In genomic region chr7:126289371-126289770, GRCm38 (mm10) we compare ENCODE assay signal across 23 mouse cellular contexts. TPM values are rescaled to one million over a fixed set of nuclear protein-coding genes. Genes with fewer than 3 reads are reported as not detected.
DNase-seq lines count a peak whose midpoint lies in the region; ATAC-seq lines count a peak whose summit lies in the region.
"Had no signal": no experiment of that assay in that cellular context is flagged by ENCODE, and none has a peak within 500 bp of the region (broad histone marks: within the 10 kb centered on the region; RNA-seq: fewer than 3 reads in every experiment).

No protein-coding gene starts in this region.

- no peak for ATAC-seq in hindbrain, embryonic 12.5 days (ENCODE audit: low FRiP score)
- ATAC-seq in hindbrain, embryonic 16.5 days = no peak
- ATAC-seq: liver, postnatal 0 days; lung, postnatal 0 days had no signal

- H3K36me3 ChIP-seq in hindbrain, embryonic 12.5 days = peaks cover 75% of the 10 kb centered on the region
- peaks cover 32% of the 10 kb centered on the region for H3K36me3 ChIP-seq in hindbrain, embryonic 16.5 days (ENCODE audit: control insufficient read depth, insufficient read depth, low read length)

- no peak overlapping the region for H3K9ac ChIP-seq in hindbrain, embryonic 12.5 days
- no peak overlapping the region for H3K9ac ChIP-seq in hindbrain, embryonic 16.5 days (ENCODE audit: low read depth, low read length)
- H3K9ac ChIP-seq: kidney, embryonic 15.5 days; liver, postnatal 0 days; neural tube, embryonic 15.5 days had no signal

- H3K27ac ChIP-seq in hindbrain, embryonic 12.5 days = no peak overlapping the region; the same call in 1 of the 2 replicates
- H3K27ac ChIP-seq in hindbrain, embryonic 16.5 days (ENCODE audit: low read depth, low read length) = no peak overlapping the region
- H3K27ac ChIP-seq: kidney, embryonic 15.5 days; macrophage; neural tube, embryonic 15.5 days; stomach, postnatal 0 days had no signal

- WGBS in hindbrain, embryonic 12.5 days = 74% methylated on average over 7 of the region's 7 CpGs
- WGBS in hindbrain, embryonic 16.5 days = 57% methylated on average over 7 of the region's 7 CpGs

- H3K4me1 ChIP-seq in hindbrain, embryonic 12.5 days = peaks cover 65% of the 10 kb centered on the region
- H3K4me1 ChIP-seq in hindbrain, embryonic 16.5 days (ENCODE audit: control insufficient read depth, insufficient read depth, low read depth, low read length) = peaks cover 44% of the 10 kb centered on the region

- no peak overlapping the region for H3K4me3 ChIP-seq in hindbrain, embryonic 12.5 days
- H3K4me3 ChIP-seq in hindbrain, embryonic 16.5 days (ENCODE audit: low read length) = no peak overlapping the region
- H3K4me3 ChIP-seq: kidney, embryonic 15.5 days; neural tube, embryonic 15.5 days had no signal

- DNase-seq in layer of hippocampus, postnatal 10 days (ENCODE audit: low spot score in 2 of 2) = peak; percentile 3 to 11
- DNase-seq in layer of hippocampus, postnatal 36 days = no peak
- peak; percentile 27 for DNase-seq in CD4-positive helper T cell, adult 2 months (ENCODE audit: low read depth, low spot score)
- peak; percentile 20 for DNase-seq in induced T-regulatory cell, adult 2 months (ENCODE audit: low read depth)
- no peak for DNase-seq in liver
- DNase-seq: adrenal gland, adult 2 months; cerebellum, postnatal 14 days; gastrocnemius, postnatal 10 days; kidney, adult 11 months; kidney, postnatal 36 days; liver, postnatal 0 days; right cerebral cortex, adult 18-20 months; right cerebral cortex, postnatal 4 days had no signal

- 0 out of 2 replicates have a peak overlapping the region, but pooled peaks have one; percentile 3 for H3K4me2 ChIP-seq in hindbrain, embryonic 12.5 days (replicated peaks)
- no peak overlapping the region for H3K4me2 ChIP-seq in hindbrain, embryonic 16.5 days (ENCODE audit: low read length)
- H3K4me2 ChIP-seq: heart, embryonic 11.5 days; kidney, embryonic 15.5 days; liver, embryonic 11.5 days; neural tube, embryonic 15.5 days had no signal

- H3K9me3 ChIP-seq in hindbrain, embryonic 12.5 days (replicated peaks) = no peaks in the 10 kb centered on the region
- H3K9me3 ChIP-seq in hindbrain, embryonic 16.5 days (ENCODE audit: control insufficient read depth, low read length) = no peaks in the 10 kb centered on the region
- H3K9me3 ChIP-seq: kidney, embryonic 15.5 days; neural tube, embryonic 15.5 days had no signal

- no peaks in the 10 kb centered on the region for H3K27me3 ChIP-seq in hindbrain, embryonic 12.5 days
- no peaks in the 10 kb centered on the region for H3K27me3 ChIP-seq in hindbrain, embryonic 16.5 days (replicated peaks; ENCODE audit: control insufficient read depth, insufficient read depth, low read length)
- H3K27me3 ChIP-seq: CH12.LX; kidney, embryonic 15.5 days; neural tube, embryonic 15.5 days had no signal

RNA-seq across cellular contexts. Expression of gene Sbk1, which starts 17.0 kb away (rescaled TPM):
- polyA plus RNA-seq in hindbrain, embryonic 12.5 days (2016; fragmentation: Nextera tagmentation; extraction: Ambion mirVana) = 309 and 312 TPM in 2 replicates
- 159 and 208 TPM in 2 replicates for polyA plus RNA-seq in hindbrain, embryonic 16.5 days (2015; fragmentation: Nextera tagmentation; extraction: Ambion mirVana)
- total RNA-seq in layer of hippocampus, postnatal 10 days (2021) = 100 to 1,000 TPM; 190 to 192 TPM
- 10 to 100 TPM; 90.8 to 93.6 TPM for total RNA-seq in layer of hippocampus, postnatal 36 days (2021)

Comparison
In these comparisons a context has a peak if more than half of its experiments do, and no peak if none do; other contexts are left out.
1. DNase-seq: peak in layer of hippocampus, postnatal 10 days (2 of 2), CD4-positive helper T cell, adult 2 months (single experiment) and induced T-regulatory cell, adult 2 months (single experiment); none in layer of hippocampus, postnatal 36 days (0 of 2) and liver (single experiment).